Mouse (Mus musculus) 416B (cell line): ENCODE results near the gene Gm17651.

Experiments
- DNase-seq: peaks from one replicate; pipeline ENCODE4 v3.0.0; 2011; ENCODE audit warnings: low read depth

Gene Gm17651

GRCm38 (mm10) chr3:97628391-97629001 is 46.0 kb downstream of the Gm17651 start, which contains the start of gene Fmo5:
Gene Fmo5, plus strand, starts transcription at chr3:97628804.
- no peak for DNase-seq

- peak; percentile 12 for DNase-seq
Measured at GRCm38 (mm10) chr3:97627893-97628292, 46.6 kb downstream of the Gm17651 start.

DNA sequence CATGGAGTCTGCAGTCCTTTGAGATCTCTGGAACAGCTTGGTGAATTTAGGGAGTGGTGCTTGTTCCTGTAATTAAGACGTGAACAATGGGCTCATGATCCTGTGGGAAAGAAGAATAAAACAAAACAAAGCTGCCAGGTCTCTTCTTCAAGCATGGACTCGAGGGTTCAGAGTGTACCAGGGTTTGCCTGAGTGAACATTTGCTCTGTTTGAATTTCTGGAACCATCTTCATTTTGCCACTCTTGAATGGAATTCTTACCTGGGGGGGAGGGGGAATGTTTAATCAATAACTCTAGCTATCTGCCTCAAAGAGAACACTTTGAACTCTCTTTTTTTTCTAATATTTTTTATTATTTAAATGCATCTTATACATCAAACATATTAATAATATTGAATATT is 49.9 kb downstream of the Gm17651 start:
- no peak for DNase-seq
